Mouse (Mus musculus): ENCODE measurements at regions not wholly inside any gene's neighbourhood (a gene's known extent, or its start where the extent isn't known, plus 50 kb on each side); places are given as distances from the start of the nearest gene placed in this dataset.

- DNase-seq (ENCODE audit: low spot score) = no peak
Observed at GRCm38 (mm10) chr3:117520461-117520860, 54.2 kb upstream of the Plppr5 start.

GRCm38 (mm10) chr3:117508090-117508489 lies 66.5 kb upstream of the Plppr5 start:
- no peak for DNase-seq (ENCODE audit: low spot score)

DNA sequence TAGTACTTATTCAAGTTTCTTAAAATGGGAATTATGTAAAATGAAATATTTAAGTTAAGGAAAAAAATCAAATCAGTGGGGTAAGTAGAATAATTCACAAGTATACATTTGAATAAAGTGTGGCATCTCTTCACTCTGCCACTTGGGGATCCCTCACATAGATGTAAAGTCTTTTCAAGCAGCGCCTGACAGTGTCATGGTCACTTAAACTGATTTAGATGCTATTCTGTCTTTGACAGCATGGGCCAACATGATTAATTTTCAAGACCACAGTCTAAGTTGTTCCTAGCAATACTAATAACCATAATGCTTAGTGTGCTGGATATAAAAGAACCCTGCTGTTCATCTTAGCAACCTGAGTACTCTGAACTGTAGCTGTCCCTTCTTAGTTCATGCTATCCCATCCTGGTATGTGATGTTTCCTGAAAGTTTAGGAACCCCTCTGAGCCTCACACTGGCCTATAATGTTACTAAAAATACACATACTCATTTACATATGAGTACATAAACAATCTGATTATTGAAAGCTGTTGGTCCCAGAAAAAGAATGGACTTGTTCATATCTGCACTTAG lies 68.4 kb upstream of the Plppr5 start:
- DNase-seq (ENCODE audit: low spot score) = no peak

GRCm38 (mm10) chr3:117501107-117501506 lies 73.5 kb upstream of the Plppr5 start:
- no peak for DNase-seq (ENCODE audit: low spot score)

DNA sequence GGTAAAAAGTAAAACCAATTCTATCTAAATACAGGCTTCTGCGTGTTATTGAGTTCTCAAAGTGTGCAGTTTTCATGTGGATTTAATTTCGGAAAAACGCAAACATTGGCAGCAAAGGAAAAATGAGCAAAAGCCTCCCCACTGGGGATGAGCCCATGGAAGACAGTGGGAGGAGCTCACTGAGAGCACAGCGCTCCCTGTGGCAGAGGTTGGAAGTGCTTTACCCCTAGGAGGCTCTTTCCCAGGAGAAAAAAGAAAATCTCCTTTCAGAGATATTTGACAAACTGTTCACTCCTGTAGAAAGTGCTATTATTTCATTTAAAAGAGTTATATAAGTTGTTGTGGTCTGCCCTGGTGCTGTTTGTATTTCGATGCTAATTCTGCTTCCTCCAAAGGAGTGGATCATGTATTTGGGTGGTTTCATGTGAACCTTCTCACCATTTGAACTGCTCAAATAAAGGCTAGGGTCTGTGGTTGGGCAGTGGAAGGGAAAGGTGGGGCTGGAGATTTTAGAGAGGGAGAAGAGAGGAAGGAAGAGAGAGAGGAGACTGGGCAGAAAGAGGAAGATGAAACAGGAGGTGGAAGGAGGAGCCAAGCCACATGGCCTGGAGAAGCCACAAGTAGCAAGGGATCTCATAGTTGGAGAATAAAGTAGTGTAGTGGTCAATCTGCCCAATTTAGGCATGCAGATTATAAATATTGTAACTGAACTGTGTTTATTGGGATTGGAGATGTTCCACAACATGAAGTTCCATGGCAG lies 76.3 kb upstream of the Plppr5 start:
- DNase-seq (ENCODE audit: low spot score) = no peak

DNA sequence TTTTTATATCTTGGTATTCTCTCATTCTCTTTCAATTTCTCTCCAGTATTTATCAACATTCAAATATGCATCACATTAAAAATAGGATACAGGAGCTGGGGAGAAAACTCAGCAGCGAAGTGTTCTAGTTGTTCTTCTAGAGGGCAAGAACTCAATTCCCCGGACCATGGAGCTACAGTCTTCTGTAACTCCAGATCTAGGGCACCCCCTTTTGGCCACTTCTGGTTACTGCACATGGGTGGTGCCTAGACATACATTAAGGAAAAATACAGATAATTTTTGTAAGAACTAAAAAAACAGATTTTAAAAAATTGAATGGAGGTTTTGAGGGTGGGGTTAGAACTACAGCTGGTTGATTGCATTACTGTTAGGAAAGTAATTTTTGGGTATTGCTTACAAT lies 80.5 kb upstream of the Plppr5 start:
- DNase-seq (ENCODE audit: low spot score) = peak; percentile 7

GRCm38 (mm10) chr3:117487281-117488027 lies 87.2 kb upstream of the Plppr5 start:
- DNase-seq (ENCODE audit: low spot score) = no peak

- no peak for DNase-seq (ENCODE audit: low spot score)
Observed at GRCm38 (mm10) chr3:117486351-117486750, 88.3 kb upstream of the Plppr5 start.

GRCm38 (mm10) chr3:117480131-117480530 lies 94.5 kb upstream of the Plppr5 start:
- no peak for DNase-seq (ENCODE audit: low spot score)

DNA sequence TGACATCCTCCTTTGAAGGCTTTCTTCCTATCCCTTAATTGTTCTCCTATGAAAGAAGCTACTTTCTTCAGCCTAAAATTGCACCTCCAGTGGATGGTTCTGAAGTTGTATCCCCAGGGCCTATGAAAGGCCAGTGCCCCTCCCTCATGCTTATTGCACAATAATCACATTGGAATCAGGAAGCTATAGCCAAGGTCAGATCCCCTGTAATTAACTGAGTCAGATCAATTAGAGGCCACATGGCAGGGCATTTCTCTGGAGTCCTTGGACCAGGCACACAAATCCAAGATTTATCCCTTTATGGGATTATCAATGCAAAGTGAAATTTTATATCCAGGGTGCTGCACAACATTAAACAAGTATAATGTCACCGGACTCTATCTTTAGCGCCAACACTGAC lies 98.8 kb upstream of the Plppr4 start:
- no peak for DNase-seq (ENCODE audit: low spot score)

DNA sequence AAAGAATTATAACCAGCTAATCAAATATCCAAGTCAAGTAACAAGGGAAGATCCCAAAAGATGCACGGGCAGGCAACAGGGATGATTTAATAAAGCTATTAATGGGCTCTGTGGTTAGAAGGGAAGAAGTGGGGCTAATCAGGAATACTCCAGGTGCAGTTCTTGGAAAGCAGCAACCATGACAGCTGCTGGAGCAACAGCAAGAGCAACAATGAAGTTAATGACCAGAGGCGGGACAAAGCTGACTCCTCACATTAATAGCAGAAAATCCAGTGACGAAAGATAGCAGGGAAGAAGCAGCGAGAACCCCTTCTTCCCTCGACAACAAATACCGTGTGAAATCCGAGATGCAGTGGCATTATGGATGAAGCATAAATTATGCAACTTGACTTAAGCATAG lies 89.9 kb upstream of the Plppr4 start:
- DNase-seq (ENCODE audit: low spot score) = no peak

GRCm38 (mm10) chr3:117441887-117442286 lies 81.2 kb upstream of the Plppr4 start:
- no peak for DNase-seq (ENCODE audit: low spot score)

DNA sequence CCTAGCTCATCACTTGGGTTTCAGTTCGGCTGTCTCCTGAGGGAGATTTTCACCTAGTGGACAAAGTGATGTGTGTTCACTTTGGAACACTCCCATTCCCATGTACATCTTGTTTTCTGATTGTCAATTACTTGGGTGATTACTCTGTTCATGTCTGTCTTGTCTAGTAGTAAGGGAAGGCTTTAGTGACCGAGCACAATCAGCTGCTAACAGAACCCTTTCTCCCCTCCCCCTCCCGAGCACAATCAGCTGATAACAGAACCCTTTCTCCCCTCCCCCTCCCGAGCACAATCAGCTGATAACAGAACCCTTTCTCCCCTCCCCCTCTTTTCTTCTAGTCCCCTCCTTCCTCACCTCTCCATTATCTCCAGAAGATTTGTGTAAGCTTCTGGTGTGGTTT lies 79.6 kb upstream of the Plppr4 start:
- DNase-seq (ENCODE audit: low spot score) = no peak

DNA sequence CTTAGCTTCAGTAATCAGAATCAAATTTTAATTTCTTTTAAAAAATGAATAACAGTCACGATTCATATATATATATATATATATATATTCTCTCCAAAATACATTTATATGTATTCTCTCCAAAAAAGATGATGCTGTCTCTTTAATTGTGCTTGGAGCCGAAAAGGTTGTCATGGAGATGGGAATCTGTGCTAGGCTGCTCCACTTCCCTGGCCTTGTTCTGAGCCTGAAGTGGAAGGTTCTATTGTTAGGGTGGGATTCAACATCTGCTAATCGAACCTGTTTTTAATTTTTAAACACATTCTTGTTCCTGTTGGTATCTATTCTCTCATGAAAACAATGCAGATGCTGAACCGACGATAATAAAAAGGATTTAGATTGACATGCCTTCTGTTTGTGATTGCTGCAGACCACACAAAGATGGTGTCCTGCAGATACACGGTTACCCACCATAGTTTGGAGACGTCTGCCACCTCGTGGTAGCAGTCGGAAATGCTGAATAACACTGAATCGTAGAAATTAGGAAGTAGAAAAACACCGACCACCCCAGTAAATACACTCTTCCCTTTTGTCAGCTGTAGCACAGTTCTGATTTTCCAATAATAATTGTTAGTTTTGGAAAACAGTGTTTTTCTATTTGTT lies 77.9 kb upstream of the Plppr4 start:
- DNase-seq (ENCODE audit: low spot score) = peak; percentile 26

DNA sequence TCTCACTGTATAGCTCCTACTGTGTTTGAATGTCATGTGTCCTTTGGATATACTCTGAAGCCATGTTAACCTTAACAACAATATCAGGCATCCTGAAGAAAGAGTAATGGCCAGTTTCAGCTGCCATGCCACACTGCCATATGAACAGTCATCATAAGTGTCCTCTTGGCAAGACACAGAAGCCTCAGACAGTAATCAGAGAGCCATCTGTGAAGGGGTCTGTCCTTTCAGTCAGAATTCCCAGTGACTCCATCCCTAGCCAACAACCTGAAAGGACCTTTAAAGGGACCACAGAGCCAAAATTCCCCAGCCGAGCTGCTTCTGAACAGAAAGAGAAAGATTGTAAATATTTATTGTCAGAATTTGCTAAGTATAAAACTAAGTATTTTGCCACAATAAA lies 63.9 kb upstream of the Plppr4 start:
- DNase-seq (ENCODE audit: low spot score) = no peak

DNA sequence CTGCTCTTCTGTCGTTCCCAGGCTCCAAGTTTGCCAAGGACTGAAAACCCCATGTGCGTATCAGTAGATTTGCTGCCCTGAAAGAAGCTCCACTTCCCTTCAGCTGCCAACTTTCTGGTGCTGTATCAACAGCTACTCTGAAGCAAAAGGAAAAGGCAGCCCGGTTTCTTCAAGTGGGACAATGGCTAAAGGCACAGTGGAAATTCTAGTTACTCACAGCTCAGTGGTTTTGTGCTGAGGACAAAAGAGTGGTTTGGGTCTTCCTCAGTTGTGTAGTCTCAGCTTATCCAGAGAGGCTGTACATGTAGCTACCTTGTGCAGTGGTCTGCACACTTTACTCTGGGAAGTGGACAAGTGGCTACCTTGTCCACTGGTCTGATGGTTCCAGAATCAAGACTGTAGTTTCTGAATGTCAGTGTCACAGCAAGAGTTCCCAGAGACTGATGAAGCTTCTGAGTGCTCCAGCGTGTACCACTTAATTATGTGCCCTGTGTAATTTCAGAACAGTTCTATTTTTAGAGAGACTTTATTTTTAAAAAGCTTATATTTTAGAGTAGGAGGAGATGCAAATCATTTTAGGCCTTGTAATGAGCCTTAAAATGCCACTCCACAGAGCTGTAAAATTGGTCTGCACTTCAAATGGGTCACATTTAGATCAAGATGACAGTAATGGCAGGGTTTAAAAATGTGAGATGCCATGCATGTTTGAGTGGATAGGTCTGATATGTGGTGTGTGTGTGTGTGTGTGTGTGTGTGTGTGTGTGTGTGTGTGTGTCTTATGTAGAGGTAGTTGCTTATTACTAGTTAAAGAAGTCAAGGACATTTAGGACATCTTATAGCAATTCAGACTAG lies 52.4 kb upstream of the Plppr4 start:
- no peak for DNase-seq (ENCODE audit: low spot score)
